Mouse (Mus musculus) layer of hippocampus, postnatal 14 days (tissue): Measurements from ENCODE around the gene Ufsp2. TPM values are rescaled to one million over a fixed set of nuclear protein-coding genes. Genes with fewer than 3 reads are reported as not detected.

ENCODE experiments used
- DNase-seq, 2 experiments: peaks; one replicate each; pipeline ENCODE4 v3.0.0; 2021 to 2022; ENCODE audit warnings: low spot score in 2 of 2, mixed read lengths in 1 of 2
- long read RNA-seq, 2 experiments: library from polyadenylated mRNA; stranded (forward); transcript quantifications; one replicate each; pipeline ENCODE4 v2.0.0; 2021
- total RNA-seq, 2 experiments: library from RNA; stranded (reverse); gene quantifications; 2 replicates each; pipeline ENCODE4 v1.2.3; 2021

The Ufsp2 gene
- total RNA-seq, result 10 to 100 TPM; 58.2 to 59.9 TPM
- long read RNA-seq, experiment 1, transcript Ufsp2-201 (12 exons, 1,640 nt), result major isoform, 29 of 38 reads
- long read RNA-seq, experiment 1, partial matches to known transcripts, result 1 of 38 reads
- long read RNA-seq, experiment 1, other reads (novel, unspliced or antisense), result 5 of 38 reads
- long read RNA-seq, experiment 2, transcript Ufsp2-204 (11 exons, 1,613 nt), result minor isoform, 5 of 56 reads
- long read RNA-seq, experiment 2, transcript Ufsp2-201 (12 exons, 1,640 nt), result major isoform, 40 of 56 reads
- long read RNA-seq, experiment 2, partial matches to known transcripts, result 5 of 56 reads
- long read RNA-seq, experiment 2, other reads (novel, unspliced or antisense), result 6 of 56 reads

DNA sequence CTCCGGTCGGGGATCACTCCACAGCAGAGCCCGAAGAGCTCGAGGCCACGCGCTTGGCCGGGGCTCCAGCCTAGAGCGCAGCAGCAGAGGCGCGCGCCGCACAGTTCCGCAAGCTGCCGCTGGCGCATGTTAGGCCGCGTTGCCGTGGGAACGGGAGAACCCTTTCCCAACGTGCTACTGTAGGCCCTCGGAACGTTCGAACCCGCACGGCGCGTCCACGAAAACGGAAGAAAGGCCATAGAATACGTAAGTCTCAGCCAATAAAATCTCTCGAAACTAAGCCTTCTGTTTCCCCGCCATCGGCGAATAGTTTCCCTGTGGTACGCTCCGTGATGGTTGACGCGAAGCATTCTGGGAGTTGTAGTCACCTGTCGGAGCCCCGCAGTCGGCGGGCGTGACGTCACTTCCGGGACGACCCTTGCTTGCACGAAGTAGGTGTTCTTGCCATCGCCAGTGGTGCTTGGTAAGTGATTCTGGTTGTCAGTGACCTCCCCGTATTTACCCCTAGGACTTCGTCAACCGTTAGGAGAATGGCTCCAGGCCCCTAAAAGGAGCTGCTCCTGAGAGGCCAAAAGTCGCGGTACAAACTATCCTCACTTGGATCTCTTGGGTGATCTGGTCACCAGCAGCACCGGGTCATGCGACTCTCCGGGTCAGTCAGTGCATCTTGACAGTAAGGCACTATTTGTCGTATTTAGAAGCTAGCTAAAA is at the start of gene Ufsp2, which contains the start of gene 1700029J07Rik:
Ufsp2 (plus strand) TSS at position 403 of the 711 bp plus-strand sequence.
1700029J07Rik (minus strand) TSS at position 127 of the 711 bp plus-strand sequence.
- DNase-seq, result peak; percentile 98 to 99

DNA sequence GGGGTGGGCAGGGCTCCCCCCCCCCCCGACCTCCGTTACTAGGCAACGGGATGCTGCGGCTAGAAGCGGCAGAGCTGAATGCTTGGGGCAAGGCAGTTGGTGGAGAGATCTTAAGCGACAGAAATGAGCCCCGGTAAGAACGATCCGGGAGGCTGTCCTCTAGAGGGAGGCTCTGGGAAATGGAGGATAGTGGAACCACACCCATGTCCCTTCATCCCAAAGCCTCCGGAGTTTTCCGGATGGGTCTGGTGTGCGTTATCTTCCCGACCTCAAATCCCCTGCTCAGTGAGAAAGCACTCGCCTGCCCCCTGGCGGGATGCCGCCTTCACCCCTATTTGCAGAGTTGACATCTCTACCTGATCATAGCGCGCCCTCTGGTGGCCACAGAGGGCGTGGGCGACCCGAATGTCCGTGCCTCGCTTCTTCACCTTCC is 40.7 kb upstream of the Ufsp2 start, which contains the start of gene Ccdc110:
Ccdc110 (plus strand) TSS at position 38 of the 433 bp plus-strand sequence.
- peak; percentile 97 to 98 for DNase-seq

- DNase-seq, result peak in 1 of 2 experiments; percentile 8
These were observed 38.3 kb upstream of the Ufsp2 start for GRCm38 (mm10) chr8:45936986-45937385.

- DNase-seq, result no peak
These were observed 29.0 kb upstream of the Ufsp2 start for GRCm38 (mm10) chr8:45946283-45946682.

GRCm38 (mm10) chr8:45950622-45951021 is 24.7 kb upstream of the Ufsp2 start:
- DNase-seq, result no peak

DNA sequence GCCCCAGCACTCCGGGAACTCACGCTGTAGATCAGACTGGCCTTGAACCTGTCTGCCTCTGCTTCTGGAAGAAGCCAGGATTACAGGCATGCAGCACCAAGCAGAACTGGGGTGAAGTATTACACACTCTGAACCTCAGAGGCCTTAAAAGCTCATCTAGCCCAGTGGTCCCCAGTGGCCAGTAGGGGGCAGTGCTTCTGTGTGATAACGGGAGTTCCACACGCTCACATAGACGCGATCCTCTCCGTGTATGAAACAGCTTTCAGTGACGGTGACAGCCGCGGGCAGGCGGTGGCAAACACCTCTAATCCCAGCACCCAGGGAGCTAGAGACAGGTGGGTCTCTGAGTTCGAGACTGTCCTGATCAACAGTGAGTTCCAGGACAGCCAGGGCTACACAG is 4.4 kb upstream of the Ufsp2 start:
- DNase-seq, result no peak

DNA sequence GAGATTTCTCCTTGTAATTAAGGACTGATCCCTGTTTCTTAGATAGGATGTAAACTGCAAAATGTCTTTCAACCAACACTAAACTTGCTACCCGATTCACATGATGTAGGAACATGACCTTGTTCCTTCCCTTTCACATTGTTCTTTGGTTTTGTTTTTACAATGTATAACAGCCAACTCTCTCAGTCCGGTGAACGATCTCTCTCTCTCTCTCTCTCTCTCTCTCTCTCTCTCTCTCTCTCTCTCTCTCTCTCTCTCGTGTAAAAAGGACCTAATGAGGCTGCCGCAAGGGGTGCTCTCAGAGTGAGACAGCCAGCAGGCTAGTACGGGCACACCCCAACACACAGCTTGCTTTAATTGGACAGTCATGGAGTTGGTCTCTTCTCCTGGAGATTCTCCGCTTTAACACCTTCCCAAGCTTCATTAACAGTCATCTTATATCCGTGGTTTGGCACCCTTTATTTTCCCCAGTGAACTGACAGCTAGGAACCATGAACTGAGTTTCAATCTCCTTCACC is 1.3 kb upstream of the Ufsp2 start:
- DNase-seq, result no peak

- DNase-seq, result no peak
These were observed 625 bp downstream of the Ufsp2 start for GRCm38 (mm10) chr8:45975837-45976468.

DNA sequence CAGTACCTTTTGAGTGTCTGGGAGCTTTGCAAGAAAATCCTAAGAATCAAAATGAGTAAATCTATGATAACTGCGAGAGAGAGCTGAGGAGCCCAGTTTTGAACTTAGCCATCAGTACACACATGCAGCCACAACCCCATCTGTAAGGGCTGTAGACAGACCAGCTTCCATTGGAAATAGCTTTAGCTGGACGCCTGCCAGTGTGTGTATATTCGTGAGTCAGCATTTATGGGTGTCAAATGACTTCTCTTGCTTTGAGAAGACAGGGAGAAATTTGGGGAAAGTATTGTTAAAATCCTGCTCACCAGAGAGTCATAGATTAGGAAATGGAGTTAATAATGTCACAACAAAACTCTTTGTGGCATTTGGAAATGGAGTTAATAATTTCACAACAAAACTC is 11.3 kb downstream of the Ufsp2 start:
- DNase-seq, result no peak

- DNase-seq, result no peak
These were observed 12.9 kb downstream of the Ufsp2 start for GRCm38 (mm10) chr8:45988189-45988588.

DNA sequence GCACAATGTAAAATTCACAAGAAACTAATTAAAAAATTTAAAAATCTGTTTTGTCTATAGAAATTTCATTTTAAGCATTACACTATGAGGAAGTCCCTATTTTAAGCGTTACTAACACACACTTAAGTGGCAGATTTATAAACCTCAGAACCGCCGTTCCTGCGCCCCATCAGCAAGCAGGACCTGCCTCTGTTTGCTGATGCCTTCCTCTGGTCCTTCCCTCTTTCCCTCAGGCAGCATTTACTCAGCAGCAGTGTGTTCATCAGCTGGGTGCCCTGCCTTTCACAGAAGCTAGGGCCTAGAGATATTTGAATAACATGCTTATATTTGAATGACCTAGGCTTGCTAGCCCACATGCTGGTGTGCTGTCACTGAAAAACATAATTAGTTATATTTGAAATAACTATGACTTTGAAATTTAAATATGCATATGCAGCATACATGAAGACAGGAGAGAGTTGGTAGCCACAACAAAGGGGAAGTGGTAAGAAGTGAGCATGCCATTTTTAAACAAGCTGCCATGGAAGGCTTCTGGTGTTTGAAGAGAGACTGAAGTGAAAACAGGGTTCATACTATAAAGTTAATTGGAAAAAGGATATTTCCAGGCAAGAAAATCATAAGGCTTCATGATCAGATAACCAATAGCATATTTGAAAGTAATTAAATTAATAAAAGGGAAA is 15.4 kb downstream of the Ufsp2 start:
- DNase-seq, result no peak

- no peak for DNase-seq
These were observed 18.8 kb downstream of the Ufsp2 start for GRCm38 (mm10) chr8:45994111-45994510.

GRCm38 (mm10) chr8:45995576-45995975 is 20.2 kb downstream of the Ufsp2 start:
- no peak for DNase-seq

- no peak for DNase-seq
These were observed 22.9 kb downstream of the Ufsp2 start for GRCm38 (mm10) chr8:45998228-45998627.

- DNase-seq, result peak; percentile 22 to 25
These were observed 23.9 kb downstream of the Ufsp2 start, which contains the start of gene Lrp2bp for GRCm38 (mm10) chr8:45999138-45999783. TSS of gene Lrp2bp (plus strand) at chr8:45999303.

- DNase-seq, result peak; percentile 97 to 98
These were observed 24.7 kb downstream of the Ufsp2 start for GRCm38 (mm10) chr8:45999784-46000705.

GRCm38 (mm10) chr8:46005596-46005995 is 30.3 kb downstream of the Ufsp2 start, which contains the start of gene Ankrd37:
TSS of gene Ankrd37 (minus strand) at chr8:46005707.
- DNase-seq, result no peak

DNA sequence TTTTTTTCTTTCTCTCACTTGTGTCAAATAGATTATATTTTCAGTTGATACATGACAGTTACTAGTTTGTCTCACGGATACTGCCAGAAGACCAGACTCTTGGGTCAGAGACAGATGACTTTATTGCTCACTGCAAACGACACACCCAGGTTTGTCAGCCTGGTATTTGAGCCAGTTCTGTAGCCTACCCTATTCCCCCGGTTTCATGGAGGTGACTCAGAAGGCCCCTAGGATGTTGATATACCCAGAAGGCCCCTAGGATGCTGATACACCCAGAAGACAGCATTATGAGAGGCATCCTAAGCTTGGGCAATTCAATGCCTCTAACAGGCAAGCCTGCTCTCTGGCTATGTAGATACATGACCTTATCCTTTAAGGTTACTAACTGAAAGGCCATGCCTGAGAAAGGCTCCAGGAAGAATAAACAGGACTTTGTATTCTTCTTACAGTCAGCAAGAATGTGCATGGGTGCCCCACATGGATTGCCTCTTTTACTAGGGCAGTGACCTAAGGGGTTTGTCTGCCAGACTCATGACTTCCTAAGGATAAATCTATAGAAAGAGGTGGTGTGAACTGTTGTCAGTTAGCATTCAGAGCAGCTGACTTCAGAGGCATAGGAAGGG is 31.8 kb downstream of the Ufsp2 start:
- no peak for DNase-seq

GRCm38 (mm10) chr8:46010306-46010705 is 35.0 kb downstream of the Ufsp2 start:
- DNase-seq, result no peak
